Mouse (Mus musculus) lung, adult 2 months (tissue): ENCODE data around the gene Ist1. TPM values are rescaled to one million over a fixed set of nuclear protein-coding genes. Genes with fewer than 3 reads are reported as not detected.

Experiments used
- DNase-seq: peaks from one replicate; pipeline ENCODE4 v3.0.0; 2022
- H3K4me1 ChIP-seq: fragments of 200-500 bp; 2 replicates; pipeline ENCODE4 v1.6.1; 2011; ENCODE audit warnings: low read length; ENCODE audit not compliant: control insufficient read depth, insufficient read depth
- H3K4me3 ChIP-seq: fragments of 200-500 bp; replicated peaks from 2 replicates; pipeline ENCODE3; 2011; ENCODE audit warnings: low read depth, mild to moderate bottlenecking, control low read depth, low read length; ENCODE audit errors: extremely low read depth
- CTCF ChIP-seq: fragments of 200-500 bp; IDR thresholded peaks from 2 replicates; pipeline ENCODE4 v1.5.1; 2011; ENCODE audit warnings: mild to moderate bottlenecking, low read length, control low read depth; ENCODE audit not compliant: insufficient read depth
- POLR2A ChIP-seq: fragments of 200-500 bp; IDR thresholded peaks from 2 replicates; pipeline ENCODE4 v1.6.1; 2011; ENCODE audit warnings: low read depth, mild to moderate bottlenecking, control low read depth, low read length, borderline replicate concordance; ENCODE audit errors: extremely low read depth
- WGBS: fragments of 180-500 bp; shearing (Covaris S2); methylation state at CpG from one replicate; pipeline ENCODE4 v1.1.7; 2018; 5-methylcytosine and 5-hydroxymethylcytosine counted together
- polyA plus RNA-seq: library from polyadenylated mRNA; depleted of rRNA; stranded (reverse); fragments of >200 nt; gene quantifications from 2 replicates; pipeline ENCODE4 v1.2.3, GENCODE M21; 2012; rRNA removed

Ist1 gene
- 29.8 and 51.7 TPM in 2 replicates for polyA plus RNA-seq

DNA sequence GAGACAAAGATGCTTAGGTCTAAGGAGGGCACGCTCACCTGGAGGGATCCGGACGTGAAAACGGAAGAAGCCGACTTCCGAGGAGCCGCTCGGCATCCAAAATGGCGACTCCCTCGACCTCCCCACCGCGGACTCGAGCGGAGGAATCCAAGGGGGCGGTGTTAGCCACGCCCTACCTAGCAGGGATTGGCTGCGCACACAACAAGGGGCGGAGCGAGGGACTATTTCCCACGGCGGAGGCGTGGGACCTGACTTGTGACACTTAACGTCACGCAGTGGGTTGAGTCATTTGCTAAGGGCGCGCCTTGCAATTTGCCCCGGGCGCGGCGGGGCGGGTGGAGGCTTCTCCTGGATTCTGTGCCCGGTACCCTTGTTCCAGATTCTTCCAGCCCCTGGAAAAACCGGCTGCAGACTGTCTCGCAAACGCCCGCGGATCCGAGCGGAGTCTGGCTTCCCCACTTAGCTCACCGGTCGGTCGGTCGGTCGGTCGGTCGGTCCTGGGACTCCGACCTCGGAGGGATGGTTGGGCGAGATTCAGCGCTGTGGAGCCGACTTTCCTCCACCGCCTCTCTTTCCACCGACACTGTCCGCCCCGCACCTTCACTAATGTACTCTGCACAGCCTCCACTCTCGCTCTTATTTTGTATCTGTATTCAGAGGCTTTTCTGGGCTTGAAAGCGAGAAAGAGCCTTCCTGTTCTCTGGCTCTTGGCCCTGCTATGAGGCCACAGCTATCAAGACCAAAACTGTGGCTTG, at the start of gene Ist1:
Gene Ist1, minus strand, starts transcription at position 115 of the 755 bp plus-strand sequence.
- WGBS: under 1% methylated on average over 57 of the region's 57 CpGs
- peak within 1 kb of the TSS; percentile 79 for H3K4me3 ChIP-seq
- DNase-seq: peak; percentile 99
- H3K4me1 ChIP-seq: peaks cover 9% of the 10 kb centered on the region; the same call in 1 of the 2 replicates
- TF ChIP-seq CTCF (no peak), POLR2A (peak; percentile 94)

DNA sequence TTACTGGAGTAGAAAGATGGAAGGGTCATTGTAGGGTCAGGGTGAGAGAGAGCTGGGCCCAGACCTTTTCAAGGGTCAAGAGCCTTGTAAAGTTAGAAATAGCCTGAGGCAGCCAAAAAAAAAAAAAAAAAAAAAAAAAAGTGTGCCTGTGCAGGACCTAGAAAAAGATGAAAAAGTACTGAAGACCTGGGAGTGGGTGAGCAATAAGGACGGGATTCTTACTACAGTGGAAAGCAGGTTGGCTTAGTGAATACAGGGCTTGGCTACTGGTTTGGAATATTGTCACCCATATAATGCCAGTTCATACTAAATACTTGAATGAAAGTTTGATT, 45.0 kb upstream of the Ist1 start:
- Histone ChIP-seq H3K4me1 (peaks cover 7% of the 10 kb centered on the region; the same call in 1 of the 2 replicates), H3K4me3 (no peak overlapping the region)
- TF ChIP-seq POLR2A: no peak
- TF ChIP-seq CTCF: no peak
- 73% methylated on average over 1 of the region's 1 CpGs for WGBS
- DNase-seq: no peak

DNA sequence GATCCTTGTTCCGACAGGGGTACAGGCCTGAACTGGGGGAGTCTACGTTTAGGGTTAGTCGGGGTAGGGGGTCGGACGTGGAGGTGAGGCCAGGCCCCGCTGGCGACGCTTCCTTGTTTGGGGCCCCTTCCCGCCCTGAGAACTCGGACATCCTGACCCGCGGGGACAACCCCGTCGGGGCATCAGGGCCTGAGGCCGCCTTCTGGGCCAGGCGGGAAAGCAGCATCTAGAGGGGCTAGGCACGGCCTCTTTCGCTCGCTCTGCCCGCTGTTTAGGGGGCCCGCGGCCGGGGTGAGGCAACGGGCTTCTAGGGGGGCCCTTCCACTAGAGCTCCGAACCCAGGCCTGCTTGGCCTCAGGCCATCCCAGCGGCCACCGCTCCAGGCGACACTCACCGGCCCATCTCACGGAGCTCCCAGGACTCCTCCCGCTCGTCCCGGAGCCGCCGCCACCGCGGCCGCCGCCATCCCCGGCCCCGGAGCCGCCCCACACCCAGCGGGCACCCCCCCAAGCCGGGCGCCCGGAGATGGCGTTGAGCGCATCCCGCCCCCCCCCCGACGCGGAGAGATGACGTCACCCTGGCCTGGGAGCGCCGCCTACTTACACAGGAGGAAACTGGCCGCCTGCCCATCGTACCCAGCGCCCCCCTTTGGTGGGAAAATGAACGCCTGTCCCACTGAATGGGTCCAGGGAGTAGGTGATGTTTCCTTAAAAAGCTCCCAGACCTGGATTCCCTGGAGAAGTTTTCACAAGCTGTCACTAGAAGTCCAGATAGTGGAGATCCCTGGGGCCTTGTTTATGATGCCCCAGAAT, 44.4 kb upstream of the Ist1 start, which contains the start of gene Atxn1l:
Gene Atxn1l, minus strand, starts transcription at position 503 of the 812 bp plus-strand sequence.
- Histone ChIP-seq H3K4me3 (peak within 1 kb of the TSS; percentile 83), H3K4me1 (peaks cover 7% of the 10 kb centered on the region; the same call in 1 of the 2 replicates)
- TF ChIP-seq CTCF (peak; percentile 38), POLR2A (no peak)
- under 1% methylated on average over 58 of the region's 59 CpGs for WGBS
- peak; percentile 82 for DNase-seq

DNA sequence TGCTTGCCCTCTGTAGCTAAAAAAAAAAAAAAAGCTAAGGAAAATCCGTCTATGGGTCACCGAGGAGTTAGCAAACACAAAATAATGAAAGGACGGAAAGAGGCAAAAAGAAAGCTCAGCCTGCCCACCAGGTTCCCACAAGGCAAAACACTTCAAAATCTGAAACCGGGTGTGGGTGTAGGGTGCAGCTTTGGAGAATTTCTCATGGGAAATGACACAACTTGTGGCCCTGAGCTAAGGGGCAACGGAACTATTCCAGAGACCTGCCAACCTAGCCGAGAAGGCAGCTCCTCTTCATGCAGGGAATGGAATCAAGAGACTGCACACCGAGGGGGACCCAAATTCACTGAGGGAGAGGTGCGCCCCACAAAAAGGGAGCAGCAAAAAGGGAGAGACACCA, 43.8 kb upstream of the Ist1 start:
- DNase-seq: no peak
- 2% methylated on average over 8 of the region's 8 CpGs for WGBS
- TF ChIP-seq CTCF (no peak), POLR2A (no peak)
- H3K4me3 ChIP-seq: peak overlapping the region; percentile 83
- peaks cover 7% of the 10 kb centered on the region; the same call in 1 of the 2 replicates for H3K4me1 ChIP-seq

DNA sequence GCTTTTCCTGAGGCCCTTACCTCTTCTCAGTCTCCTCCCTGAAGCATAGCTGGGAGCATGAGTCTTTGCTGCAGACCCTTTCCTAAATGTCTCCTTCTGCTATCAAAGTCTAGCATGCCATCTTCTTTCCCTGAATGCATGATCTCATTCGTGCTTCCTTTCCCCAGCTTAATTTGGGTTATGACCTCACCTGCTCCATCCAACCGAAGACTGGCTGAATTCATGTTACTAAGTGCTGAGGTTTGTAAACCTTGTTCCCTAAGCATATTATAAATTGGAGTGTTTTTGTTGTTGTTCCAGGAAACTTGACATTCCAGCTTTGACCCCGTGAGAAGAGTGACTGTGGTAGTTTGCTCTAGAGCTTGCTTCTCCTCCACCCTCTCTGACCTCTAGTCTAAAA, 41.0 kb upstream of the Ist1 start:
- no peak overlapping the region for H3K4me3 ChIP-seq
- no peak for DNase-seq
- 53% methylated on average over 3 of the region's 3 CpGs for WGBS

DNA sequence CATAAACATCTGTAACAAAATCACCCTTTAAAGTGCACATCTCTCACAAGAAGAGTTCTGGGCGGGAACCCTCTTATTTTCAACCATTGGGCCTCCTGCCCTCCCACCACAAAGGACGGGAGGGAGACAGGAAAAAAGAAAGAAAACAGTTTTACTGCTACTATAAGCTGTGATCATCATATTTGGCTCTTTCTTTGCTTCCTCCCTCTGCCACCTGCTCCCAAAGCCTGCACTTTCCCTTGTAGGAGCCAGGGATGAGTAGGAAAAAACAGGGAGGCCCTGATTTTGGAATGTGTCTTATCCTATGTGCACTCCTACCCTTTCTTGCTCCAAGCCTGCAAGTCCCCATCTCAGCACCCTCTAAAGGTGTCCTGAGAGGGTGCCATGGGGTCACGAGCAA, 38.0 kb upstream of the Ist1 start:
- Histone ChIP-seq H3K4me3 (no peak overlapping the region), H3K4me1 (no peaks in the 10 kb centered on the region)
- WGBS: 82% methylated on average over 3 of the region's 3 CpGs
- no peak for TF ChIP-seq POLR2A
- no peak for TF ChIP-seq CTCF
- DNase-seq: no peak

More for the DNA sequence above, 41.0 kb upstream of the Ist1 start:
- TF ChIP-seq POLR2A: no peak
- TF ChIP-seq CTCF: no peak
- H3K4me1 ChIP-seq: peaks cover 7% of the 10 kb centered on the region; the same call in 1 of the 2 replicates

DNA sequence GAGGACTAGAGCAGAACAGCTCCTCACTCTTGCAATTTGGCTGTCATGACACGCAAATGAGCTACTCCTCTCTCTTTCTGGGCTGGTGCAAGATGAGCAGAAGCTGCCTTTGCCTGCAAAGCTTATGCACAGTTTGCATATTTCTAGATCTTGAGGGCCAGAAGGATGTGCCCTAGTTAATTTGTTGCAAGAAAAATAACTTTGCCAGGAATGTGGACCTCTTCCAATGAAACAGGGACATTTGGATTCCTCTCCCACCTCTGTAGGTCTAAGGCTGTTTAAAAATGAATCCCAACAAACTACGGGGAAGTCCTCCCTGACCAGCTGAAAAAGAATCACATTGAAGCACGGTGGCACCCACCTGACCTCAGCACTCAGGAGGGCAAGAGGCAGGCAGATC, 32.0 kb upstream of the Ist1 start:
- Histone ChIP-seq H3K4me1 (no peaks in the 10 kb centered on the region), H3K4me3 (no peak overlapping the region)
- 78% methylated on average over 3 of the region's 3 CpGs for WGBS
- no peak for DNase-seq
- TF ChIP-seq CTCF (no peak), POLR2A (no peak)

DNA sequence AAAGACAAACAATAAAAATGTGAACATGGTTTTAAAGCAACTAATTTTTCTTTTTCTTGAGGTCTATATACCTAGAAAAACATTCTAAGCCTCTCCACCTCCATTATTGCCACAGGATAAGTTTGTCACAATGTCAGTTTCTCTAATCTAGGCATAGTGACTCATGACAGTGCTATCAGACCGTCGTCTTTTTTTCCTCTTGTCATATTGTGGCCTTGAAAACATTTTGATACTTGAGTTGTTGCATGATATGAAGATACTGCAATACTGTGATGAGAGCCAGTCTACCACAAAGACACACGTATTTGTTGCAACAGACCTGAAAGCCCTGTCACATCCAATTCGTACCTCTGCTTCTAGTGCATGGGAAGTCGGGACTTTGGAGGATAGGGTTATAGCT, 21.9 kb upstream of the Ist1 start:
- whole genome bisulfite sequencing: 90% methylated on average over 5 of the region's 5 CpGs
- Histone ChIP-seq H3K4me3 (no peak overlapping the region), H3K4me1 (no peaks in the 10 kb centered on the region)
- TF ChIP-seq POLR2A (no peak), CTCF (no peak)
- no peak for DNase-seq

DNA sequence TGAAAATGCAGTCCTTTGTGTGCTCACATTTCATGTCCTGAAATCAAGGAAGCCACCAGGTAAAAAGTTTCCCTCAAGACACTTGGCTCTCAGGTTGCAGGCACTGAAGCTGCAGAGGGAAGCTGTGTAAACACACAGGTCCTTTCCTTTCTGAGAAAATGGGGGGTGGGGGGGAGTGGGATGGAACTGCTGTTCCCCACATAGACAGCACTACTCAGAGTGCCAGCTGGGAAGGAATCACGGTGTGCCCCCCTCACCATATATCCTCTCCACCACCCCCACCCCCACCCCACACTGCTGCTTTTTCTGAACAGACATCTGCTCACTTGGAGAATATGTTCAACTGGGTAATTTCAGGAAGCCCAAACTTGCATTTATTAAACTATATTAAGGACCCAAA, 19.5 kb upstream of the Ist1 start:
- 76% methylated on average over 1 of the region's 1 CpGs for WGBS
- H3K4me3 ChIP-seq: no peak overlapping the region
- no peaks in the 10 kb centered on the region for H3K4me1 ChIP-seq
- TF ChIP-seq CTCF (no peak), POLR2A (no peak)
- DNase-seq: no peak
